Mouse (Mus musculus) cerebellum, adult 2 months (tissue): ENCODE measurements at regions not wholly inside any gene's neighbourhood (a gene's known extent, or its start where the extent isn't known, plus 50 kb on each side); places are given as distances from the start of the nearest gene placed in this dataset.

Experiments used
- CTCF ChIP-seq: fragments of 200-500 bp; IDR thresholded peaks from 2 replicates; pipeline ENCODE4 v1.5.1; 2011; ENCODE audit warnings: low read depth, mild to moderate bottlenecking, control low read depth, low read length, moderate library complexity, borderline replicate concordance; ENCODE audit not compliant: insufficient read depth
- POLR2A ChIP-seq: fragments of 200-500 bp; IDR thresholded peaks from 2 replicates; pipeline ENCODE4 v1.6.1; 2011; ENCODE audit warnings: low read length, control low read depth, borderline replicate concordance; ENCODE audit not compliant: insufficient read depth

GRCm38 (mm10) chr6:74033811-74034210 lies 564.3 kb upstream of the 4931417E11Rik start:
- TF ChIP-seq CTCF = no peak
- TF ChIP-seq POLR2A = no peak
